ENCODE assay signal across 11 mouse cellular contexts in the genomic region with DNA sequence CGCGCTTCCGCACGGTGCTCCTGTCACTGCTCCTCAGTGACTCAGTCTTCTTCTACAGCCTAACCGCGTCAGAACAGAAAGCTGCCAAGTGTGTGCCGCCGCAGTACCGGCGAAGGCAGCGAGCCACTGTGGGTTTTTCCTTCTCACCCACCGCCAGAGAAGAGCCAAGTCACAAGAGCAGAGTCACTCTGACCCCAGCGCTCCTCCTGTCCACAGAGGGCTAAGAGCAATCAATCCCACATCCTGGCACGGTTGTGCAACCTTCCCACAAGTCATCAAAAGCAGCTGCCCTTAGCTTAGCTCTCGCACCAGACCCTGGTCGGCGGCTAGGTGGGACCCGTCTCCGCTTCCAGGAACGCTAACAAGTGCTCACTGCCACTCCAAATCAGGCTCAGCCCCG. TPM values are rescaled to one million over a fixed set of nuclear protein-coding genes. Genes with fewer than 3 reads are reported as not detected.
DNase-seq lines count a peak whose midpoint lies in the region; ATAC-seq lines count a peak whose summit lies in the region.
"Had no signal": no experiment of that assay in that cellular context is flagged by ENCODE, and none has a peak within 500 bp of the region (broad histone marks: within the 10 kb centered on the region; RNA-seq: fewer than 3 reads in every experiment).

No protein-coding gene starts in this region.

- 77% methylated on average over 21 of the region's 21 CpGs for WGBS in heart, embryonic 14.5 days
- WGBS in macrophage (ENCODE audit: missing documents), result 11% methylated on average over 21 of the region's 21 CpGs
- 85% methylated on average over 21 of the region's 21 CpGs for WGBS in forebrain, embryonic 15.5 days
- 87% methylated on average over 21 of the region's 21 CpGs for WGBS in embryonic facial prominence, embryonic 10.5 days
- WGBS in kidney, embryonic 14.5 days, result 80% methylated on average over 21 of the region's 21 CpGs

- no peak for DNase-seq in heart, adult 9 months (ENCODE audit: low spot score in 2 of 2)
- peak; percentile 64 for DNase-seq in adrenal gland, adult 8-10 months
- no peak for DNase-seq in embryonic facial prominence, embryonic 10.5 days (ENCODE audit: low spot score)

- H3K36me3 ChIP-seq in heart, embryonic 14.5 days (ENCODE audit: control insufficient read depth, insufficient read depth, low read length), result 0 out of 2 replicates have a peak, but pooled peaks cover 3% of the 10 kb centered on the region
- no peaks in the 10 kb centered on the region for H3K36me3 ChIP-seq in macrophage (ENCODE audit: inconsistent target)
- H3K36me3 ChIP-seq in forebrain, embryonic 15.5 days, result no peaks in the 10 kb centered on the region
- peaks cover 23% of the 10 kb centered on the region for H3K36me3 ChIP-seq in embryonic facial prominence, embryonic 10.5 days (replicated peaks)
- peaks cover under 1% of the 10 kb centered on the region; the same call in 1 of the 2 replicates for H3K36me3 ChIP-seq in kidney, embryonic 14.5 days (ENCODE audit: control insufficient read depth, insufficient read depth, low read length)

- no peaks in the 10 kb centered on the region for H3K9me3 ChIP-seq in heart, embryonic 14.5 days (ENCODE audit: control insufficient read depth, low read length)
- no peaks in the 10 kb centered on the region for H3K9me3 ChIP-seq in forebrain, embryonic 15.5 days
- H3K9me3 ChIP-seq in embryonic facial prominence, embryonic 10.5 days, result no peaks in the 10 kb centered on the region
- no peaks in the 10 kb centered on the region for H3K9me3 ChIP-seq in kidney, embryonic 14.5 days (ENCODE audit: control insufficient read depth, low read length)

- peaks cover 52% of the 10 kb centered on the region; the same call in 1 of the 2 replicates for H3K79me2 ChIP-seq in macrophage (ENCODE audit: inconsistent target)

- H3K4me1 ChIP-seq in heart, embryonic 14.5 days (ENCODE audit: control insufficient read depth in 2 of 2, insufficient read depth in 2 of 2, low read length in 2 of 2), result peaks cover 6 to 10% of the 10 kb centered on the region in 2 experiments; a peak in 3 of 4 replicates
- H3K4me1 ChIP-seq in forebrain, embryonic 15.5 days, result no peaks in the 10 kb centered on the region
- H3K4me1 ChIP-seq in embryonic facial prominence, embryonic 10.5 days, result peaks cover 39% of the 10 kb centered on the region
- H3K4me1 ChIP-seq in kidney, embryonic 14.5 days (ENCODE audit: control insufficient read depth, insufficient read depth, low read length), result peaks cover 9% of the 10 kb centered on the region; the same call in 1 of the 2 replicates

- H3K4me3 ChIP-seq in heart, embryonic 14.5 days (ENCODE audit: control insufficient read depth in 1 of 2, insufficient read depth in 1 of 2, low read depth in 1 of 2, low read length in 2 of 2), result peak overlapping the region; percentile 4; a peak in 1 of 4 replicates
- H3K4me3 ChIP-seq in macrophage (ENCODE audit: inconsistent target), result peak overlapping the region; percentile 5; the same call in 1 of the 2 replicates
- H3K4me3 ChIP-seq in forebrain, embryonic 15.5 days, result no peak overlapping the region
- no peak overlapping the region for H3K4me3 ChIP-seq in embryonic facial prominence, embryonic 10.5 days
- no peak overlapping the region for H3K4me3 ChIP-seq in kidney, embryonic 14.5 days (ENCODE audit: low read length)
- H3K4me3 ChIP-seq: myocyte had no signal

- peak overlapping the region; percentile 31 for H3K4me2 ChIP-seq in heart, embryonic 14.5 days (ENCODE audit: low read length)
- no peak overlapping the region for H3K4me2 ChIP-seq in forebrain, embryonic 15.5 days (replicated peaks)
- H3K4me2 ChIP-seq in kidney, embryonic 14.5 days (replicated peaks; ENCODE audit: low read depth, low read length), result no peak overlapping the region

- no peak overlapping the region for H3K9ac ChIP-seq in heart, embryonic 14.5 days (ENCODE audit: low read length)
- no peak overlapping the region for H3K9ac ChIP-seq in forebrain, embryonic 15.5 days (replicated peaks)
- no peak overlapping the region for H3K9ac ChIP-seq in kidney, embryonic 14.5 days (ENCODE audit: low read depth, low read length)

- no peaks in the 10 kb centered on the region for H3K27me3 ChIP-seq in heart, embryonic 14.5 days (ENCODE audit: control insufficient read depth, insufficient read depth, low read length)
- no peaks in the 10 kb centered on the region for H3K27me3 ChIP-seq in forebrain, embryonic 15.5 days
- no peaks in the 10 kb centered on the region for H3K27me3 ChIP-seq in embryonic facial prominence, embryonic 10.5 days (replicated peaks; ENCODE audit: low read depth, poor library complexity, severe bottlenecking)
- no peaks in the 10 kb centered on the region for H3K27me3 ChIP-seq in kidney, embryonic 14.5 days (ENCODE audit: control insufficient read depth, insufficient read depth, low read length)

- H3K27ac ChIP-seq in heart, embryonic 14.5 days (replicated peaks in 1 of 2; ENCODE audit: control insufficient read depth in 1 of 2, insufficient read depth in 1 of 2, low read depth in 2 of 2, low read length in 2 of 2), result no peak overlapping the region
- 0 out of 2 replicates have a peak overlapping the region, but pooled peaks have one; percentile 8 for H3K27ac ChIP-seq in macrophage
- H3K27ac ChIP-seq in forebrain, embryonic 15.5 days (replicated peaks), result no peak overlapping the region
- no peak overlapping the region; the same call in 1 of the 2 replicates for H3K27ac ChIP-seq in embryonic facial prominence, embryonic 10.5 days (replicated peaks)
- no peak overlapping the region for H3K27ac ChIP-seq in kidney, embryonic 14.5 days (ENCODE audit: low read depth, low read length)
- H3K27ac ChIP-seq: kidney, postnatal 0 days had no signal

- ATAC-seq in heart, embryonic 14.5 days (ENCODE audit: insufficient number of reproducible peaks, insufficient read depth, low FRiP score, low read depth), result no peak
- ATAC-seq in hematopoietic stem cell, adult 5-6 weeks (replicated peaks in 1 of 2; ENCODE audit: insufficient read depth in 1 of 2, low FRiP score in 2 of 2, low TSS enrichment in 1 of 2, low read depth in 1 of 2, poor library complexity in 2 of 2, severe bottlenecking in 2 of 2), result peak; percentile 68 to 81
- ATAC-seq in forebrain, embryonic 15.5 days (replicated peaks), result no peak
- ATAC-seq in kidney, embryonic 14.5 days (ENCODE audit: low FRiP score, low TSS enrichment), result no peak

RNA-seq across cellular contexts. Expression of gene Fbxo31, which starts 8.3 kb away (rescaled TPM):
- polyA plus RNA-seq in heart, embryonic 14.5 days (2014; fragmentation: Nextera tagmentation; extraction: Ambion mirVana), result 9.8 and 11.8 TPM in 2 replicates
- 10 to 100 TPM; 33.4 to 52.9 (median 41.8) TPM for total RNA-seq in adrenal gland, adult 8-10 months (2022)
- total RNA-seq in hematopoietic stem cell, adult 5-6 weeks (2017), result 6.9 and 8.0 TPM in 2 replicates
- 10 to 100 TPM in 7 of 26 experiments, 1 to 10 TPM in 16, under 1 TPM in 3; 0.17 to 16.4 (median 4.8) TPM for total RNA-seq in macrophage (2018; cell fraction: chromatin; rRNA removed)
- total RNA-seq in macrophage (2018; cell fraction: cytosol; rRNA removed), result 1 to 10 TPM; 2.6 to 8.9 (median 5.7) TPM
- total RNA-seq in macrophage (2018; cell fraction: nucleus; rRNA removed), result 10 to 100 TPM in 3 of 26 experiments, 1 to 10 TPM in 22, under 1 TPM in 1; 0.98 to 15.3 (median 5.2) TPM
- polyA plus RNA-seq in macrophage (2018), result 3.7 to 7.2 TPM (median 6.6 TPM) in 3 replicates
- polyA plus RNA-seq in forebrain, embryonic 15.5 days (2015; fragmentation: Nextera tagmentation; extraction: Ambion mirVana), result 31.0 and 32.4 TPM in 2 replicates
- polyA plus RNA-seq in embryonic facial prominence, embryonic 10.5 days (2016; fragmentation: Nextera tagmentation; extraction: Ambion mirVana), result 13.9 and 15.0 TPM in 2 replicates
- 15.5 and 17.0 TPM in 2 replicates for polyA plus RNA-seq in kidney, embryonic 14.5 days (2014; fragmentation: Nextera tagmentation; extraction: Ambion mirVana)

RNA-seq across cellular contexts. Expression of gene Map1lc3b, which starts 19.8 kb away (rescaled TPM):
- polyA plus RNA-seq in heart, embryonic 14.5 days (2014; fragmentation: Nextera tagmentation; extraction: Ambion mirVana), result 252 and 267 TPM in 2 replicates
- 100 to 1,000 TPM; 167 to 214 (median 191) TPM for total RNA-seq in adrenal gland, adult 8-10 months (2022)
- 121 and 148 TPM in 2 replicates for total RNA-seq in hematopoietic stem cell, adult 5-6 weeks (2017)
- 10 to 100 TPM; 36.1 to 89.7 (median 52.6) TPM for total RNA-seq in macrophage (2018; cell fraction: chromatin; rRNA removed)
- total RNA-seq in macrophage (2018; cell fraction: cytosol; rRNA removed), result 100 to 1,000 TPM in 13 of 26 experiments, 10 to 100 TPM in 13; 74.3 to 164 (median 102) TPM
- 10 to 100 TPM; 40.1 to 92.9 (median 52.1) TPM for total RNA-seq in macrophage (2018; cell fraction: nucleus; rRNA removed)
- 97.3 to 168 TPM (median 103 TPM) in 3 replicates for polyA plus RNA-seq in macrophage (2018)
- polyA plus RNA-seq in forebrain, embryonic 15.5 days (2015; fragmentation: Nextera tagmentation; extraction: Ambion mirVana), result 394 and 395 TPM in 2 replicates
- 199 and 215 TPM in 2 replicates for polyA plus RNA-seq in embryonic facial prominence, embryonic 10.5 days (2016; fragmentation: Nextera tagmentation; extraction: Ambion mirVana)
- 204 and 205 TPM in 2 replicates for polyA plus RNA-seq in kidney, embryonic 14.5 days (2014; fragmentation: Nextera tagmentation; extraction: Ambion mirVana)

RNA-seq across cellular contexts. Expression of gene 1700018B08Rik, which starts 26.2 kb away (rescaled TPM):
- not detected in 2 replicates for polyA plus RNA-seq in heart, embryonic 14.5 days (2014; fragmentation: Nextera tagmentation; extraction: Ambion mirVana)
- total RNA-seq in adrenal gland, adult 8-10 months (2022), result not detected
- not detected in 2 replicates for total RNA-seq in hematopoietic stem cell, adult 5-6 weeks (2017)
- total RNA-seq in macrophage (2018; cell fraction: chromatin; rRNA removed), result not detected
- total RNA-seq in macrophage (2018; cell fraction: cytosol; rRNA removed), result not detected
- not detected for total RNA-seq in macrophage (2018; cell fraction: nucleus; rRNA removed)
- polyA plus RNA-seq in macrophage (2018), result not detected in 3 replicates
- polyA plus RNA-seq in forebrain, embryonic 15.5 days (2015; fragmentation: Nextera tagmentation; extraction: Ambion mirVana), result not detected in 2 replicates
- polyA plus RNA-seq in embryonic facial prominence, embryonic 10.5 days (2016; fragmentation: Nextera tagmentation; extraction: Ambion mirVana), result not detected in 2 replicates
- polyA plus RNA-seq in kidney, embryonic 14.5 days (2014; fragmentation: Nextera tagmentation; extraction: Ambion mirVana), result not detected in 2 replicates
- polyA plus RNA-seq: embryonic facial prominence, embryonic 14.5 days; kidney, postnatal 0 days; myocyte had no signal

Comparison
In these comparisons a context has a peak if more than half of its experiments do, and no peak if none do; other contexts are left out.
1. ATAC-seq: peak in hematopoietic stem cell, adult 5-6 weeks (2 of 2); none in heart, embryonic 14.5 days (single experiment), forebrain, embryonic 15.5 days (single experiment) and kidney, embryonic 14.5 days (single experiment).
2. H3K4me3 ChIP-seq: peak in heart, embryonic 14.5 days (2 of 2) and macrophage (single experiment); none in forebrain, embryonic 15.5 days (single experiment), embryonic facial prominence, embryonic 10.5 days (single experiment) and kidney, embryonic 14.5 days (single experiment).